Mouse (Mus musculus) adrenal gland, postnatal 14 days (tissue): ENCODE data around the gene Lrrc36. TPM values are rescaled to one million over a fixed set of nuclear protein-coding genes. Genes with fewer than 3 reads are reported as not detected.

Source experiments
- DNase-seq: peaks from one replicate; pipeline ENCODE4 v3.0.0; 2021; ENCODE audit warnings: mixed read lengths
- total RNA-seq: library from RNA; stranded (reverse); gene quantifications from 2 replicates; pipeline ENCODE4 v1.2.3, GENCODE M21; 2021

Gene Lrrc36
- total RNA-seq, 1 experiment from 2014 or later = 4.0 TPM

GRCm38 (mm10) chr8:105483212-105484029 lies 70.0 kb downstream of the Lrrc36 start:
- DNase-seq = peak; percentile 77

GRCm38 (mm10) chr8:105484030-105484368 lies 70.6 kb downstream of the Lrrc36 start:
- no peak for DNase-seq

- DNase-seq = peak; percentile 69
Measured at GRCm38 (mm10) chr8:105484392-105484791, 71.0 kb downstream of the Lrrc36 start.

- DNase-seq = no peak
Measured at GRCm38 (mm10) chr8:105488082-105488481, 74.7 kb downstream of the Lrrc36 start.

- no peak for DNase-seq
Measured at GRCm38 (mm10) chr8:105489281-105489680, 75.9 kb downstream of the Lrrc36 start.

- DNase-seq = no peak
Measured at GRCm38 (mm10) chr8:105493495-105493894, 80.1 kb downstream of the Lrrc36 start.

GRCm38 (mm10) chr8:105494566-105494965 lies 81.2 kb downstream of the Lrrc36 start:
- DNase-seq = no peak

- DNase-seq = no peak
Measured at GRCm38 (mm10) chr8:105495350-105496302, 82.3 kb downstream of the Lrrc36 start.

GRCm38 (mm10) chr8:105496439-105497180 lies 83.2 kb downstream of the Lrrc36 start, which contains the start of gene Zdhhc1:
Gene Zdhhc1 (minus strand): TSS chr8:105496902.
- peak; percentile 95 for DNase-seq

- no peak for DNase-seq
Measured at GRCm38 (mm10) chr8:105499787-105500186, 86.4 kb downstream of the Lrrc36 start.

- no peak for DNase-seq
Measured at GRCm38 (mm10) chr8:105504617-105505016, 91.2 kb downstream of the Lrrc36 start.

- no peak for DNase-seq
Measured at GRCm38 (mm10) chr8:105506977-105507376, 93.6 kb downstream of the Lrrc36 start.

- no peak for DNase-seq
Measured at GRCm38 (mm10) chr8:105508758-105509157, 95.4 kb downstream of the Lrrc36 start.

- DNase-seq = no peak
Measured at GRCm38 (mm10) chr8:105509997-105510735, 96.8 kb downstream of the Lrrc36 start.

Other genes starting within 250 kb of the Lrrc36 start
- gene Cbfb, start 242.9 kb upstream of the Lrrc36 start, total RNA-seq = 58.4 and 60.1 TPM in 2 replicates
- 34.9 and 38.7 TPM in 2 replicates for gene D230025D16Rik, start 188.4 kb upstream of the Lrrc36 start, total RNA-seq
- gene B3gnt9, start 158.4 kb upstream of the Lrrc36 start, total RNA-seq = 3.6 and 5.0 TPM in 2 replicates
- gene Tradd, start 149.0 kb upstream of the Lrrc36 start, total RNA-seq = 12.7 and 15.9 TPM in 2 replicates
- 3.3 and 5.0 TPM in 2 replicates for gene Fbxl8, start 148.9 kb upstream of the Lrrc36 start, total RNA-seq
- 0.41 and 0.70 TPM in 2 replicates for gene Hsf4, start 143.8 kb upstream of the Lrrc36 start, total RNA-seq
- 11.5 and 13.4 TPM in 2 replicates for gene Nol3, start 137.4 kb upstream of the Lrrc36 start, total RNA-seq
- gene 4931428F04Rik, start 123.7 kb upstream of the Lrrc36 start, total RNA-seq = 2.6 and 4.6 TPM in 2 replicates
- gene Exoc3l, start 117.5 kb upstream of the Lrrc36 start, total RNA-seq = 16.0 and 20.2 TPM in 2 replicates
- 44.5 and 44.9 TPM in 2 replicates for gene E2f4, start 115.9 kb upstream of the Lrrc36 start, total RNA-seq
- 3.9 and 5.0 TPM in 2 replicates for gene Elmo3, start 108.0 kb upstream of the Lrrc36 start, total RNA-seq
- gene Lrrc29, start 87.3 kb upstream of the Lrrc36 start, total RNA-seq = 4.7 and 6.6 TPM in 2 replicates
- gene Tmem208, start 87.2 kb upstream of the Lrrc36 start, total RNA-seq = 47.7 and 48.6 TPM in 2 replicates
- gene Fhod1, start 65.6 kb upstream of the Lrrc36 start, total RNA-seq = 11.9 and 15.7 TPM in 2 replicates
- 1.9 TPM in 2 replicates for gene Slc9a5, start 64.7 kb upstream of the Lrrc36 start, total RNA-seq
- 0.26 and 0.98 TPM in 2 replicates for gene Plekhg4, start 40.3 kb upstream of the Lrrc36 start, total RNA-seq
- 0.26 TPM in 2 replicates for gene Kctd19, start 69 bp upstream of the Lrrc36 start, total RNA-seq
- gene Tppp3, start 58.0 kb downstream of the Lrrc36 start, total RNA-seq = 42.6 and 57.0 TPM in 2 replicates
- gene Zdhhc1, start 83.3 kb downstream of the Lrrc36 start, total RNA-seq = 16.0 and 18.1 TPM in 2 replicates
- gene Hsd11b2, start 105.2 kb downstream of the Lrrc36 start, total RNA-seq = 1.1 and 1.2 TPM in 2 replicates
- 90.6 and 97.4 TPM in 2 replicates for gene Atp6v0d1, start 152.5 kb downstream of the Lrrc36 start, total RNA-seq
- gene Ripor1, start 191.7 kb downstream of the Lrrc36 start, total RNA-seq = 33.9 and 39.8 TPM in 2 replicates
- gene Ctcf, start 223.0 kb downstream of the Lrrc36 start, total RNA-seq = 58.4 and 70.4 TPM in 2 replicates
- 0.93 and 1.0 TPM in 2 replicates for gene Agrp, start 223.8 kb downstream of the Lrrc36 start, total RNA-seq